Mouse (Mus musculus): ENCODE measurements around the gene Btg1-ps2. TPM values are rescaled to one million over a fixed set of nuclear protein-coding genes. Genes with fewer than 3 reads are reported as not detected.
A peak's percentile ranks its signal among the peaks of the same experiment; 100 is the strongest.
"Not testable (repeated sequence)": the region's sequence is repeated elsewhere in the genome, so short reads cannot be mapped to it uniquely, and the experiment has no call there.

Btg1-ps2 gene
- total RNA-seq (2021), result not detected

DNA sequence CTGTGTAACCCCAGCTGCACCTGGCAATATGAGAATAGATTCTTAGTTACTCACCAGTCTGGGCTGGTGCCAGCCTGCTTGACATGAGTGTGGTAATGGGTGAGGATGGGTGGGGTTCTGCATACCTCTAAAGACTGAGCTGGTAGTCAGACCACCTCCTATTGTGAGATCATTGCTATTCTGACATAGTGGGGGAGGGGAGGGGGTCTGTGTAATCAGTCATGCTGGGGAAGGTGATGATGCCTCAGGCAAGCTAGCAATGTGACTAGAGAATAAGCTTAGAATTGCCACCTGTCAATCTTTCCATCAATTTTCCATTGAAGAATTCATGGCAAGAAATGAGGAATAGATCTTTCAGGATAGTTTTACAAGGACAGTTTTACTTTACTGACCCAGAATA, at the start of gene Btg1-ps2:
Gene Btg1-ps2 (minus strand): TSS at position 101 of the 400 bp plus-strand sequence.
- not testable (repeated sequence) for DNase-seq

- DNase-seq, result no peak
Observed at GRCm38 (mm10) chrX:38085041-38085440, 42.1 kb upstream of the Btg1-ps2 start, which contains the start of gene Rhox11. Gene Rhox11, minus strand, starts transcription at chrX:38085141.

GRCm38 (mm10) chrX:38084226-38084625, 41.3 kb upstream of the Btg1-ps2 start:
- peak; percentile 51 for DNase-seq

DNA sequence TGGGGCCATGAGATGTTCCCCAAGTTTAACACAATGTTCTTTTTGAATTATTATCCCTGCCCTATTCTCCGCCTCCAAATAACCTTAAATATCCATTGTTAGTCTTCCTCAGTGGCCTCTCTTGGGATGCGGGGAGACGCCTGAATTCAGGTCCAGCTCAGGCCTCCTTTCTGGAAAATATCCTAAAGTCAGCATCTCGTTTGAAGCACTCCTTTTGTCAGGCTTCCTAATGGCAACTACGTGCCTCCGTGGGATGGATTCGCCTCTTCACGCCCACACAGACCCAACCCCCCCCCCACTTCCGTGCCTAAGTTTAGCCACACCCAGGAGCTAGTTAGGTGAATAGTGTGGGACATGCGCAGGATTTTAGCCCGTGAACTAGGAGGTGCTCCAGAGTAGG, 23.3 kb upstream of the Btg1-ps2 start, which contains the start of gene Rhox10:
Gene Rhox10 (plus strand): TSS at position 301 of the 400 bp plus-strand sequence.
- DNase-seq, result no peak

DNA sequence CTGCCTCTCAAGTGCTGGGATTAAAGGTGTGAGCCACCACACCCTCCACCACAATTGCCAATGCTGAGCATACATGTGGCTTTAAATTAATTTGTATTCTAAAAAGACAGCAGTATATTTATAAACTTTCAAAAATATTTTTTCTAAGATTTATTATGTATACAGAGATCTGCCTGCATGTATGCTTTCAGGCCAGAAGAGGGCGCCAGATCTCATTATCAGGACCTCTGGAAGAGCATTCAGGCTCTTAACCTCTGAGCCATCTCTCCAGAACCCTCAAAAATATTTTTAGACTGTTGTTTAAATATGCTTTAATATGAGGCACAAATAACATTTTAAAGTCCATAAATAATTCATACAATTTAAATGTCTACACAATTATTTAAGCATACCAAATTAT, 18.6 kb upstream of the Btg1-ps2 start:
- DNase-seq, result peak; percentile 21

GRCm38 (mm10) chrX:38039666-38040065, 3.2 kb downstream of the Btg1-ps2 start:
- DNase-seq, result no peak

GRCm38 (mm10) chrX:38033841-38034240, 9.1 kb downstream of the Btg1-ps2 start:
- DNase-seq, result no peak

- DNase-seq, result peak; percentile 56
Observed at GRCm38 (mm10) chrX:38018597-38018996, 24.3 kb downstream of the Btg1-ps2 start, which contains the start of gene Btg1-ps1. Gene Btg1-ps1, minus strand, starts transcription at chrX:38018815.

GRCm38 (mm10) chrX:38008756-38009155, 34.2 kb downstream of the Btg1-ps2 start:
- DNase-seq, result peak; percentile 43

Other genes starting within 250 kb of the Btg1-ps2 start
- 1 to 10 TPM; 3.2 to 7.1 TPM for gene Rhox5, start 238.3 kb downstream of the Btg1-ps2 start, total RNA-seq (2021)
- gene Rhox6, start 216.2 kb downstream of the Btg1-ps2 start, total RNA-seq (2021), result not detected
- gene Rhox7a, start 211.4 kb downstream of the Btg1-ps2 start, total RNA-seq (2021), result not detected
- not detected for gene Rhox8, start 164.2 kb downstream of the Btg1-ps2 start, total RNA-seq (2021)
- not detected for gene Rhox7b, start 145.9 kb downstream of the Btg1-ps2 start, total RNA-seq (2021)
- gene Rhox9, start 141.3 kb downstream of the Btg1-ps2 start, total RNA-seq (2021), result not detected
- gene Btg1-ps1, start 24.3 kb downstream of the Btg1-ps2 start, total RNA-seq (2021), result not detected
- gene Rhox10, start 23.4 kb upstream of the Btg1-ps2 start, total RNA-seq (2021), result not detected
- not detected for gene Rhox11, start 42.0 kb upstream of the Btg1-ps2 start, total RNA-seq (2021)
- not detected for gene Rhox12, start 67.8 kb upstream of the Btg1-ps2 start, total RNA-seq (2021)
- gene Rhox13, start 78.1 kb upstream of the Btg1-ps2 start, total RNA-seq (2021), result not detected
- gene Zbtb33, start 146.7 kb upstream of the Btg1-ps2 start, total RNA-seq (2021), result 10 to 100 TPM; 13.7 to 14.5 TPM
- gene Tmem255a, start 209.3 kb upstream of the Btg1-ps2 start, total RNA-seq (2021), result 10 to 100 TPM; 29.4 to 60.9 TPM